Mouse (Mus musculus) ES-E14 (cell line): ENCODE measurements at regions not wholly inside any gene's neighbourhood (a gene's known extent, or its start where the extent isn't known, plus 50 kb on each side); places are given as distances from the start of the nearest gene placed in this dataset.

Experiments used
- CHD2 ChIP-seq: IDR thresholded peaks from 2 replicates; pipeline ENCODE4 v1.6.1; 2014; ENCODE audit warnings: mild to moderate bottlenecking, low read depth, low read length, inconsistent platforms
- HCFC1 ChIP-seq: IDR thresholded peaks from 2 replicates; pipeline ENCODE4 v1.6.1; 2012; ENCODE audit warnings: low read length, inconsistent platforms, borderline replicate concordance; ENCODE audit not compliant: insufficient read depth
- MAFK ChIP-seq: IDR thresholded peaks from 2 replicates; pipeline ENCODE4 v1.6.1; 2014; ENCODE audit warnings: mild to moderate bottlenecking, low read depth, low read length, inconsistent platforms; ENCODE audit not compliant: insufficient read depth
- ZC3H11A ChIP-seq: IDR thresholded peaks from 2 replicates; pipeline ENCODE4 v1.6.1; 2012; ENCODE audit warnings: low read depth, mild to moderate bottlenecking, inconsistent platforms, low read length, borderline replicate concordance

- TF ChIP-seq ZC3H11A = no peak
- no peak for TF ChIP-seq CHD2
- TF ChIP-seq HCFC1 = no peak
- TF ChIP-seq MAFK = no peak
These were observed 339.8 kb downstream of the Wdr72 start for GRCm38 (mm10) chr9:74449981-74450380.
